Mouse (Mus musculus) E14TG2a.4 (cell line): Measurements from ENCODE around the gene Zdhhc8.

Experiments used
- CTCF ChIP-seq: conservative IDR thresholded peaks from 2 replicates; pipeline ENCODE4 v1.5.1; 2014; ENCODE audit warnings: low read length
- NANOG ChIP-seq: IDR thresholded peaks from 2 replicates; pipeline ENCODE4 v1.6.1; 2014; ENCODE audit warnings: borderline replicate concordance, low read length, mixed read lengths
- POU5F1 ChIP-seq: IDR thresholded peaks from 2 replicates; pipeline ENCODE4 v1.6.1; 2014; ENCODE audit warnings: low read length, borderline replicate concordance

DNA sequence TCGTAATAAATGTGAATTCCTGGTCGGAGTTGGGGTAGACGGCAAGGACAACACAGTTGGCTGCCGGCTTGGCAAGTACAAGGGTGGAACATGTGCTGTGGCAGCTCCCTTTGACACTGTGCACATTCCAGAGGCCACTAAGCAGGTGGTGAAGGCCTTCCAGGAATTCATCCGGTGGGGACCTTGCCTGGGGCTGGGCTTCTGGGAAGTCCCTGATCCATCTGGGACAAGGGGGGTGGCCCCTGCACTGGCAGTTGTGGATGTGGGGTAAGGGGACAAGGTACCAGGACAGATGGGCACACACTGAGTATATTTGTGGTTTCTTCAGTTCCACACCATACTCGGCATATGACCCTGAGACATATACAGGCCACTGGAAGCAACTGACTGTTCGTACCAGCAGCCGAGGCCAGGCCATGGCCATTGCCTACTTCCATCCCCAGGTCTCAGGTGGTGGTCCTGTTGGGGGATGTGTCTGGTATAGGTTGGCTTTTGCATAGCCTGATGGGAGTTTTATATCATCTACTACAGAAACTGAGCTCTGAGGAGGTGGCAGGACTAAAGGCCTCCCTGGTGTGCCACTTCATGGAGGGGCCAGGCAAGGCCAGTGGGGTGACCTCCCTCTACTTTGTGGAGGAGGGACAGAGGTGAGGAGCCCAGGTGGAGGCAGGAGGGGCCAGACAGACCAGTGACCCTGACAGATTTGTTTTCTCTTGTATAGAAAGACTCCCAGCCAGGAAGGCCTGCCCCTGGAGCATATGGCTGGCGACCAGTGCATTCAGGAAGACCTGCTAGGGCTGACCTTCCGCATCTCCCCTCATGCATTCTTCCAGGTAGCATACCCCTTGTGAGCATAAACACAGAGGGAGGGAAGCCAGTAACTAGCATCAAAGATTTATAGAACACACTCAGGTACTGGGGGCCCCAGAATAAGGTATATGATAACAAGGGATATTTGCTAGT lies 16.2 kb upstream of the Zdhhc8 start:
- no peak for TF ChIP-seq CTCF
- no peak for TF ChIP-seq POU5F1
- TF ChIP-seq NANOG = no peak
